Mouse (Mus musculus): ENCODE measurements around the gene Pecam1.

DNA sequence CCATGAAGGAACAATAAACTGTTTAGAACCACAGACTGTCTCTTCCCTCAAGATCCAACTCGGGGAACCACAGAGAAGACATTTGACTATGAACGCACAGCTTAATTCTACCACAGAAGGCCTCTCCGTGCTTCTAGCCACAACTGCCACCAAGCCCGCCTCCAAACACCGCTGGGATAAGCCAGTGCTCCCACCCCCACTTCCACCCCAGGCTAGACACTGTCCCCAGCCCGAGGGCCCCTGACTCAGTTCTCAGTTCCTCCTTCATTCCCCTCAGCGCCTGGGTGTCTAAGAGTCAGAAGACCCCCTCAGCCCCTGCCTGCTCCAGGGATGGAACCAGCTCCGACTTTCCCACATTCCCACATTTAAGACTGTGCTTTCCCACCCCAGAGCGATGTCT lies 48.8 kb downstream of the Pecam1 start:
- TF ChIP-seq CTCF (IDR thresholded peaks at IDR 0.05; ENCODE audit: insufficient read depth, low read depth, low read length) (no peak), POLR2A (IDR thresholded peaks at IDR 0.05; ENCODE audit: insufficient read depth, low read depth, low read length) (no peak)

All from olfactory bulb, adult 2 months (tissue).